Mouse (Mus musculus): ENCODE data around the gene Kif27.

DNA sequence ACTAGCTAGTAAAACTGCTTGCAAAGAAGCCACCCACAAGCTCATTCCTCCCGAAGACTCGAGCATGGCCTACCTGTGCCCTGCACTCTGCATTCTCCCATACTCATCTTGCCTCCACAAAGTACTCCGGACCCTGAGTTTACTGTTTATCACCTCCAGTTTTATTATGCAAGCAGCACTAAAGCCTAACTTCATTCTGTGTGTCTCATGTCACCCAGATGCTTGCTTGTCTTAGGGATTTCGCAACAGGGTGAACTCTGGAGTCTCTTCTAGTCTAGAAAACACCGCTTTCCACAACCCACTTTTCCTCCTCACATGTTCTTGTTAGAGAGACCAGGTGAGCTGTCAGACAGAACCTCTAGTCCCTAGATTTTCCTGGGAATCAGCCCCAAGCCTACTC lies 110.0 kb downstream of the Kif27 start:
- no peak for TF ChIP-seq CTCF (IDR thresholded peaks at IDR 0.05; ENCODE audit: low read depth, low read length)
- TF ChIP-seq EP300 (IDR thresholded peaks at IDR 0.05; ENCODE audit: insufficient read depth, low read depth, low read length), result no peak
- TF ChIP-seq POLR2A (IDR thresholded peaks at IDR 0.05; ENCODE audit: insufficient read depth, low read length), result no peak
